Mouse (Mus musculus) megakaryocyte, embryonic 14.5 days (primary cell): ENCODE data around the gene Tagln. TPM values are rescaled to one million over a fixed set of nuclear protein-coding genes. Genes with fewer than 3 reads are reported as not detected.

Experiments
- H3K27me3 ChIP-seq: replicated peaks from 2 replicates; pipeline ENCODE3; 2012; ENCODE audit warnings: inconsistent platforms
- H3K36me3 ChIP-seq: replicated peaks from 2 replicates; pipeline ENCODE3; 2012; ENCODE audit warnings: low read length, inconsistent platforms, mixed read lengths
- H3K4me1 ChIP-seq: 2 replicates; pipeline ENCODE4 v1.6.1; 2012; ENCODE audit warnings: inconsistent platforms
- H3K4me3 ChIP-seq: replicated peaks from 2 replicates; pipeline ENCODE3; 2012; ENCODE audit warnings: moderate library complexity, mild to moderate bottlenecking, inconsistent platforms
- H3K9me3 ChIP-seq: 2 replicates; pipeline ENCODE4 v1.6.1; 2012; ENCODE audit warnings: inconsistent platforms
- FLI1 ChIP-seq: IDR thresholded peaks from 2 replicates; pipeline ENCODE4 v1.6.1; 2012; ENCODE audit warnings: low read length, inconsistent platforms, mixed read lengths
- GATA1 ChIP-seq: IDR thresholded peaks from 3 replicates; pipeline ENCODE4 v1.6.1; 2012; ENCODE audit warnings: mixed read lengths, low read length, inconsistent platforms, borderline replicate concordance
- polyA plus RNA-seq: library from polyadenylated mRNA; stranded (reverse); fragments of >175 nt; gene quantifications from 2 replicates; pipeline ENCODE4 v1.2.3, GENCODE M21; 2012; ENCODE audit warnings: low replicate concordance; ENCODE audit not compliant: insufficient read depth

The Tagln gene
- polyA plus RNA-seq, 1 experiment, result not detected

DNA sequence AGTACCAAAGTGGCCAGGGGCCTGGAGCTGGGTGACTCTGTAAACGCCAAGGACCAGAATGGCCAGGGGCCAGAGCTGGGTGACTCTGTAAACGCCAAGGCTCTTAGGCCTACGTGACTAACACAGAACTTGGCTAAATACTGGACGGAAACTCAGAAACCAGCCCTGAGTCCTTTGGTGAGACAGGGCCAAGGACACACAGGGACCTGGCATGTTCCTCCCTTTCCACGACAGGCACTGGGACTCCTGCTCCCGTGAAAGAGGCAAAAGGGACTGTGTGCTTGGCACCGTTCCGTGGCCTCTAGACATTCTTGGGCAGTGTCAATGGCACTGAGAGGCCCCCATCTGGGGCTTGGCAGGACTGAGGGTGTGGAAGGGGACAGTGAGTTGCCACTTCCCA is 2.2 kb upstream of the Tagln start:
- peaks cover 14% of the 10 kb centered on the region for H3K4me1 ChIP-seq
- peaks cover 55% of the 10 kb centered on the region for H3K36me3 ChIP-seq
- H3K27me3 ChIP-seq, result peaks cover 11% of the 10 kb centered on the region
- TF ChIP-seq FLI1 (no peak), GATA1 (no peak)
- no peaks in the 10 kb centered on the region for H3K9me3 ChIP-seq
- no peak overlapping the region for H3K4me3 ChIP-seq

DNA sequence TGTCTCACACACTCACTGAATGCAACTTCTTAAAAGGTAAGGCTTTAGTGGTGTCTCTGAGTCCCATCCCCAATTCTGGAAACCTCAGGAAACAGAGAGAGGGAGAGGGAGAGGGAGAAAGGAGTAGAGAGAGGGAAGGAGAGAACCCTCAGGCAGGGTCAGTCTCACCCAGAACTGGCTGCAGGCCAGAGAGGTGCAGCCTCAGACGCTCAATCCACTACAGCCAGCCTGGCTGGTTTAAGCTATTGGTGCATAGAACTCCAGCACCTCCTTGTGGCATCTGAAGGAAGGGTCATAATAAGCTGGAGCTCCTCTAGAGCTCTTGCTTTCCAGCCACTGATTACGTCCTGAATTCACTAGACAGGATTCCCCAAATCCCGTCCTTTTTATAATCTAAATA is 1.0 kb upstream of the Tagln start:
- peaks cover 53% of the 10 kb centered on the region for H3K36me3 ChIP-seq
- peaks cover 11% of the 10 kb centered on the region for H3K27me3 ChIP-seq
- TF ChIP-seq FLI1, result no peak
- no peak for TF ChIP-seq GATA1

DNA sequence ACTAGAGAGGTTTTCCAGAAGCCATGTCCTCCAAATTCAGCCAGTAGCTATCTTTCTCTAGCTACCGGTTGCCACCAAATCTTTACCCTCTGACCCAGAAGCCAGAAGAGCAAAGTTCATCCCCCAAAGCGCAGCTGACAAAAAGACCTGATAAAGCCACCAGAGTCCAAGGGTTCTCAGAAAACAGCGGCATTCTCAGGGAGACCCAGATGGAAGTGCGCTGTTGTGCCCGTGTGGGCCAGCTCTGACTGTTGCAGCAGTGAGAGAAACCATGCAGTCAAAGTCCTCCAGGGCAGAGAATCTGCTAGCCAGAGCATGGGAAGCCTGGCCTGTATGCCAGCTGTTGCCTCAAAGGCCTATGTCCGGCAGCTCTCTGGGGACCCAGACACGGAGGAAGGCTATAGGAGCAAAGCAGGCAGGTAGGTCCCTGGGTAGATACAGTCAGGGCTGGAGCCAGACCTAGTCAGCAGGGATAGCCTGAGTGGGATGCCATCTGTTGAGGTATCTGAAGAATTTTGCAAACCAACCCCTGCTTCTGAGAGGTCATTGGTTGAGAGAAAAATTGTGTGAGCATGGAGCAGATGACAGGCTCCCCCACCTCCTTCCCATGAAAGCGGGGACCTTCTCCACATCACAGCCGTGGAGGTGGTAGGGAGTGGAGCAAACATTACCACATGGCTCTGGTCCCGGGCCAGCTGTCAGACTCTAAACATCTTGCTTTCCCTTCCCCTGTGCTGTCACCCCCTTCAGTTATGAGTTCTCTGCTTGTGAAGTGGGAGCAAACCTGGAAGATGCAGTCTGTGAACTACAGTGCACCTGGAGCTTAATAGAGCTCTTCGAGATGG is 3.1 kb downstream of the Tagln start:
- H3K9me3 ChIP-seq, result no peaks in the 10 kb centered on the region
- peaks cover 11% of the 10 kb centered on the region for H3K27me3 ChIP-seq
- peaks cover 56% of the 10 kb centered on the region for H3K36me3 ChIP-seq
- no peak overlapping the region for H3K4me3 ChIP-seq
- peaks cover 6% of the 10 kb centered on the region; the same call in 1 of the 2 replicates for H3K4me1 ChIP-seq
- TF ChIP-seq GATA1 (no peak), FLI1 (no peak)

More for the DNA sequence above, 1.0 kb upstream of the Tagln start:
- Histone ChIP-seq H3K4me3 (no peak overlapping the region), H3K9me3 (no peaks in the 10 kb centered on the region), H3K4me1 (peaks cover 19% of the 10 kb centered on the region)

DNA sequence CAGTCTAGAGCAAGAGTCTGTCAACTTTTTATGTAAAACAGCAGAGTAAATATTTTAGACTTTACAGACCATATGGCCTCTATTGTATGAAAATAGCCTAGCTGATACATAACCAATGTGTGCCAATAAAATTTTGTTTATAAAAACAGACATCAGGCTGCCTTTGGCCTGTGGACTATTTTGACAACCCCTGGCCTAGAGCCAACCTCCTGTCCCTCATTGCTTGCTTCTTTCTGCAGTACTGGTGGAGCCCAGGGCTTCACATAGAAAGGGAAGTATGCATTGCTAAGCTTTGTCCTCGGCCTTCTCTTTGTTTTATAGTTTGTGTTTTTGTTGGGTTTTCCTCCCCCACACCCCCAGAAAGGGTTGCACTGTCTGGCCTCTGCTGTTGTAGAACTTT is 3.9 kb downstream of the Tagln start:
- Histone ChIP-seq H3K9me3 (no peaks in the 10 kb centered on the region), H3K4me3 (no peak overlapping the region), H3K27me3 (peaks cover 11% of the 10 kb centered on the region), H3K36me3 (peaks cover 59% of the 10 kb centered on the region), H3K4me1 (peaks cover 6% of the 10 kb centered on the region; the same call in 1 of the 2 replicates)
- no peak for TF ChIP-seq FLI1
- TF ChIP-seq GATA1, result no peak

GRCm38 (mm10) chr9:45929285-45929684 is 6.6 kb downstream of the Tagln start:
- H3K4me1 ChIP-seq, result peaks cover 6% of the 10 kb centered on the region; the same call in 1 of the 2 replicates
- no peaks in the 10 kb centered on the region for H3K27me3 ChIP-seq
- peaks cover 85% of the 10 kb centered on the region for H3K36me3 ChIP-seq
- no peaks in the 10 kb centered on the region for H3K9me3 ChIP-seq
- H3K4me3 ChIP-seq, result no peak overlapping the region
- TF ChIP-seq GATA1 (no peak), FLI1 (no peak)

GRCm38 (mm10) chr9:45919895-45920294 is 16.0 kb downstream of the Tagln start:
- H3K9me3 ChIP-seq, result no peaks in the 10 kb centered on the region
- TF ChIP-seq FLI1 (no peak), GATA1 (no peak)
- peaks cover 95% of the 10 kb centered on the region for H3K36me3 ChIP-seq
- H3K4me1 ChIP-seq, result peaks cover 10% of the 10 kb centered on the region
- no peaks in the 10 kb centered on the region for H3K27me3 ChIP-seq
- no peak overlapping the region for H3K4me3 ChIP-seq

GRCm38 (mm10) chr9:45917041-45917934 is 18.6 kb downstream of the Tagln start:
- TF ChIP-seq FLI1 (no peak), GATA1 (no peak)
- Histone ChIP-seq H3K9me3 (no peaks in the 10 kb centered on the region), H3K4me3 (no peak overlapping the region), H3K4me1 (peaks cover 10% of the 10 kb centered on the region), H3K27me3 (no peaks in the 10 kb centered on the region), H3K36me3 (peaks cover 97% of the 10 kb centered on the region)

GRCm38 (mm10) chr9:45915659-45916058 is 20.2 kb downstream of the Tagln start:
- no peak overlapping the region for H3K4me3 ChIP-seq
- peaks cover 10% of the 10 kb centered on the region for H3K4me1 ChIP-seq
- no peaks in the 10 kb centered on the region for H3K27me3 ChIP-seq
- TF ChIP-seq GATA1, result no peak
- no peak for TF ChIP-seq FLI1
- peaks cover 99% of the 10 kb centered on the region for H3K36me3 ChIP-seq
- no peaks in the 10 kb centered on the region for H3K9me3 ChIP-seq

DNA sequence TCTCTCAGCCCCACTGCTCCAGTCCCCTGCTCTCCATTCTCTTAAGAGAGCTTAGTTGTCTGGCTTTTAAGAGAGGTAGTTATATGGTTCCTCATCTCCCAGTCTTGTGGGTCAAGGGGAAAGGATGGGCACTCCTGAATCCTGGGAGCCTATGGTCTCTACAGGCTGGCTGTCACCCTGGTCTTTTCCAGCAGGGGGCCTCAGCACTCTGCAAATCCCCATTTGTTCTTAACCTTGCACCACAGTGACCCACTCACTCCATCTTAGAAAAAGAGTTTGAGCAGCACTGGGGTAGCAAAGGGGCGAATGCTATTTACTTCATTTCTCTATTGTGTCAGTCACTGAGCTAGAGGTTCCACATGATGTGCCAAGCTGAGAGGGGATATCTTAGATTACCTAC is 24.2 kb downstream of the Tagln start:
- TF ChIP-seq GATA1 (no peak), FLI1 (no peak)
- H3K36me3 ChIP-seq, result peaks cover 85% of the 10 kb centered on the region
- H3K27me3 ChIP-seq, result no peaks in the 10 kb centered on the region

More for the DNA sequence above, 24.2 kb downstream of the Tagln start:
- Histone ChIP-seq H3K4me3 (no peak overlapping the region), H3K4me1 (peaks cover 32% of the 10 kb centered on the region), H3K9me3 (no peaks in the 10 kb centered on the region)
